Mouse (Mus musculus) heart, embryonic 15.5 days (tissue): Measurements from ENCODE around the gene Nfia. TPM values are rescaled to one million over a fixed set of nuclear protein-coding genes. Genes with fewer than 3 reads are reported as not detected.

Source experiments
- ATAC-seq: fragments of 200-750 bp; cut with Nextera tagmentation; replicated peaks from 2 replicates; pipeline ENCODE4 v1.8.0; 2017; ENCODE audit warnings: low read depth, moderate TSS enrichment; ENCODE audit not compliant: insufficient number of reproducible peaks, insufficient read depth, low FRiP score
- H3K27ac ChIP-seq: fragments of 300-500 bp; sonication (generic); 2 replicates; pipeline ENCODE4 v1.5.1; 2015; ENCODE audit warnings: mild to moderate bottlenecking, inconsistent platforms
- H3K27me3 ChIP-seq: fragments of 300-500 bp; sonication (generic); 2 replicates; pipeline ENCODE4 v1.6.1; 2015; ENCODE audit warnings: inconsistent platforms
- H3K36me3 ChIP-seq: fragments of 300-500 bp; sonication (generic); 2 replicates; pipeline ENCODE4 v1.6.1; 2015; ENCODE audit warnings: mild to moderate bottlenecking, inconsistent platforms
- H3K4me1 ChIP-seq: fragments of 300-500 bp; sonication (generic); replicated peaks from 2 replicates; pipeline ENCODE4 v1.6.1; 2015; ENCODE audit warnings: inconsistent platforms
- H3K4me2 ChIP-seq: fragments of 300-500 bp; sonication (generic); 2 replicates; pipeline ENCODE4 v1.6.1; 2015; ENCODE audit warnings: inconsistent platforms, mild to moderate bottlenecking, moderate library complexity
- H3K4me3 ChIP-seq: fragments of 300-500 bp; sonication (generic); 2 replicates; pipeline ENCODE4 v1.5.1; 2015; ENCODE audit warnings: mild to moderate bottlenecking, inconsistent platforms
- H3K9ac ChIP-seq: fragments of 300-500 bp; sonication (generic); 2 replicates; pipeline ENCODE4 v1.6.1; 2015; ENCODE audit warnings: mild to moderate bottlenecking, inconsistent platforms
- H3K9me3 ChIP-seq: fragments of 300-500 bp; sonication (generic); replicated peaks from 2 replicates; pipeline ENCODE4 v1.6.1; 2016; ENCODE audit warnings: inconsistent platforms
- WGBS: fragments of 180-500 bp; shearing (Covaris S2); methylation state at CpG from one replicate; pipeline ENCODE4 v1.1.7; 2015; ENCODE audit warnings: mixed read lengths; 5-methylcytosine and 5-hydroxymethylcytosine counted together
- polyA plus RNA-seq: library from polyadenylated mRNA; unstranded; fragments of >200 nt; fragmentation: Nextera tagmentation; extraction: Ambion mirVana; gene quantifications from 2 replicates; pipeline ENCODE4 v1.2.1, GENCODE M21; 2015

The Nfia gene
- polyA plus RNA-seq, 1 experiment from 2014 or later, result 47.9 TPM

DNA sequence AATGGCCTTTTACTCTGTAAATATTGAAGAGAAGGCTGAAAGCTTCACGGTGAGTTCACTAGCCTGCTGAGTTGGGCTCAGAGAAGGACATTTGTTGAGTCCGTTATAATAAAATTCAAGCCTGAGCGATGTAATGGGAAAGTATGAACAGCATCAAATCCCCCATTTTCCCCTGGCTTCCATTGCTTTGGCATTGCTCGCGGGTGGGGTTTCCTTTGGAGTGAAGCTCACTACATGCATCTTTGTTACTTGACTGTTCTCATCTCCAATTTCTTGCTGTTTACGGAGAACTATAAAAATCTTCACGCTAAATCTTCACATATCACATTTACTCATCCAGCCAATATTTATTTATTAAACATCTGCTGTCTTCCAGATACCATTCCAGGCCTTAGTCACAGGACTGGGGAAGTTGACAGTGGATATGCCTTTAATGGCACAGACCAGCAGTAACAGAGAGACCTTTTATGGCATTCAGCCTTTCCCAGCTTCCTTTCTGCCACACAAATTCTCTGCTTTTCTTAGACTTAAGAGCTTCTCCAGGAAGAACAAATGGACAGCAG, 196.3 kb downstream of the Nfia start:
- Histone ChIP-seq H3K36me3 (no peaks in the 10 kb centered on the region), H3K9me3 (no peaks in the 10 kb centered on the region), H3K27me3 (no peaks in the 10 kb centered on the region), H3K9ac (no peak overlapping the region), H3K4me1 (peaks cover 15% of the 10 kb centered on the region), H3K4me2 (no peak overlapping the region), H3K4me3 (no peak overlapping the region), H3K27ac (peak overlapping the region; percentile 24)
- no peak for ATAC-seq
- WGBS, result 80% methylated on average over 7 of the region's 7 CpGs

DNA sequence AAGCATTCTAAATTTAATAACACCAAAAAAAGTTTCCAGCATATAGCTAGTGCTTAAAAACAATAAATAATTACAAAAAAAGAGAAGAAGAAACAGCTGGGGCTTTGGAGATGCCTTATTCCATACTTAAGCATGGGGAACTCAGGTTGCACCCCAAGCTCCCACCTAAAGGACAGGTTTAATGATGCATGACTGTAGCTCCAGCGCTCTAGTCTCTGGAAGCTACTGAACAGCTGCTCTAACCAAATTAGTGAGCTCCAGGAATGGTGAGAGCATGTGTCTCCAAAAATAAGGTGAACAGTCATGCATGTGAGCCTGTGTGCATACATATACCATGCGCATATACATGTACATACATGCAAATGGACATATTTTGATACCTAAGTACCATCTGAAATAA, 200.5 kb downstream of the Nfia start:
- Histone ChIP-seq H3K36me3 (no peaks in the 10 kb centered on the region), H3K9ac (no peak overlapping the region), H3K9me3 (no peaks in the 10 kb centered on the region), H3K4me3 (no peak overlapping the region), H3K27me3 (no peaks in the 10 kb centered on the region), H3K27ac (peak overlapping the region; percentile 72), H3K4me1 (peaks cover 5% of the 10 kb centered on the region), H3K4me2 (no peak overlapping the region)
- 92% methylated on average over 2 of the region's 2 CpGs for WGBS
- ATAC-seq, result no peak

- no peak overlapping the region for H3K4me3 ChIP-seq
- peaks cover 5% of the 10 kb centered on the region for H3K4me1 ChIP-seq
- H3K27ac ChIP-seq, result peak overlapping the region; percentile 71
- no peak overlapping the region for H3K9ac ChIP-seq
- ATAC-seq, result peak; percentile 53; the same call in 1 of the 2 replicates
- H3K27me3 ChIP-seq, result no peaks in the 10 kb centered on the region
- no peak overlapping the region for H3K4me2 ChIP-seq
- no peaks in the 10 kb centered on the region for H3K9me3 ChIP-seq
- no peaks in the 10 kb centered on the region for H3K36me3 ChIP-seq
- WGBS, result 48% methylated on average over 6 of the region's 6 CpGs
Measured at GRCm38 (mm10) chr4:97974037-97974436, 201.5 kb downstream of the Nfia start.

DNA sequence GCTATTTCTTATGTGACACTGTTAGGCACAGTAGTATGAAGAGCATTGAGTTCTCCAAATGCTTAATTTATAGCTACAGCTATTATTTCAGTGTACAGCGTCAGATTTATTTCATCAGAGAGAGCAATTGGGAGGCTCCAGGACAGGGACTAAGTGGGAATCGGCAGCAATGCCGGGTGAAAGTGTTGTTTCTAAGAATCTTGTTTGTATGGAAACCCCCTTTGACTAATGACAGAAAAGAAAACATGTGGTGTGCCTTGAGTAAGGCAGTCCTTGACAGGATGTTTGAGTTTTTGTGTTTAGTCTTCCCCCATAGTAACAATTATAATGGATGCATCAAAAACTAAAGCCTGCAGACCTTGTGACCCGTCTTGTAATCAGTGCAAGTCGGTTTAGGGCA, 204.4 kb downstream of the Nfia start:
- H3K4me1 ChIP-seq, result peaks cover 5% of the 10 kb centered on the region
- H3K4me2 ChIP-seq, result no peak overlapping the region
- H3K9me3 ChIP-seq, result no peaks in the 10 kb centered on the region
- no peak overlapping the region for H3K27ac ChIP-seq
- no peak overlapping the region for H3K4me3 ChIP-seq
- ATAC-seq, result no peak
- no peaks in the 10 kb centered on the region for H3K27me3 ChIP-seq
- WGBS, result 62% methylated on average over 5 of the region's 5 CpGs
- no peaks in the 10 kb centered on the region for H3K36me3 ChIP-seq
- no peak overlapping the region for H3K9ac ChIP-seq

- 86% methylated on average over 2 of the region's 2 CpGs for WGBS
- Histone ChIP-seq H3K4me1 (peaks cover 27% of the 10 kb centered on the region), H3K27ac (no peak overlapping the region)
Measured at GRCm38 (mm10) chr4:97984361-97984760, 211.8 kb downstream of the Nfia start.

DNA sequence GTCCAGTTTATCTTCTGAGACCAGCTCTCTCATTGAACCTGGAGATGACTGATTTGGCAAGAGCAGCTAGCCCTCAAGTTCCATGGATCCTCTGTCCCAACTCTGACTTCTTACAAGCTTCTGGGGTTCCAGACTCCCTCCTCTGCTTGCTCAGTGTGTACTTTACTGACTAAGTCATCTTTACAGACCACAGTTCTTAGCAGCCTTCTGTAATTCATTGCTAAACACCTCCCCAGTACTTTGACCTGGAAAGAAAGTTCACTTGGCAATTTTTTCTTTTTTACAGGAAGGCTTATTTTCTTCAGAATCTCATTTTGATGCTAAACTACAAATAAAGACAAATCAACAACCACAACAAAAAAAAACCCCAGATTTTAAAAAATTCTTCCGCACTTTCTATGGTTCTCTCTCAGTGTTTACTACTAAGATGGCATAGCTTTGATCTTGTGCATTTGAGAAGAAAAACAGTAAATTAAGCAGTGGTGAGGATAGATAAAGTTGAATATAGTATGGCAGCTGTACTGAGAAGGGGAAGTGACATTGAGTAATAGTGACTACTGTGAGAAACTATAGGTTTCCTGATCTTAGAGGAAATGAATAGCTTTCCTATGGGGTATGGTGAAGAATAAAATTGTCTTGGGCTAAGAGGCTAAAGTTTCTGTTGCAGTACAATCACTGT, 213.7 kb downstream of the Nfia start:
- WGBS, result 94% methylated on average over 1 of the region's 1 CpGs
- Histone ChIP-seq H3K27ac (peak overlapping the region; percentile 39), H3K4me1 (peaks cover 37% of the 10 kb centered on the region), H3K4me2 (no peak overlapping the region), H3K4me3 (no peak overlapping the region), H3K36me3 (0 out of 2 replicates have a peak, but pooled peaks cover 4% of the 10 kb centered on the region), H3K9ac (no peak overlapping the region), H3K9me3 (no peaks in the 10 kb centered on the region), H3K27me3 (no peaks in the 10 kb centered on the region)
- ATAC-seq, result no peak

More at GRCm38 (mm10) chr4:97984361-97984760, 211.8 kb downstream of the Nfia start:
- no peak overlapping the region for H3K4me2 ChIP-seq
- H3K9me3 ChIP-seq, result no peaks in the 10 kb centered on the region
- no peaks in the 10 kb centered on the region for H3K27me3 ChIP-seq
- H3K36me3 ChIP-seq, result 0 out of 2 replicates have a peak, but pooled peaks cover 4% of the 10 kb centered on the region
- no peak overlapping the region for H3K4me3 ChIP-seq
- no peak overlapping the region for H3K9ac ChIP-seq
- no peak for ATAC-seq

DNA sequence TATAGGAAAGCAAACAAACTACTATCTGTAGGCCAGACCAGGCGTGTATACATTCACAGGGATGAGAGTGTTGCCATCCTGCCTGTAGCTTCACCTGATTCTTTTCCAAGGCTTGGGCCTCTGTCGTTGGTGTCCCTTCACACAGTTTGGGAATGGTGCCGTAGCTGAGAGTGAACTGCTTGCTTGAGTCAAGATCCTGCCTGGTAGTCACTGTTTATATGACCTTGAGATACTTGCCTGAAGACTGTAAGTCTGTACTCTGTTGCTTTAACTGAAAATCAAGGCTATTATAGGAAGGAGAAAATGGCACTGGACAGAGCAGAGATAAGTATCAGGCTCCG, 214.2 kb downstream of the Nfia start:
- Histone ChIP-seq H3K4me2 (no peak overlapping the region), H3K36me3 (0 out of 2 replicates have a peak, but pooled peaks cover 4% of the 10 kb centered on the region), H3K27me3 (no peaks in the 10 kb centered on the region), H3K27ac (peak overlapping the region; percentile 39), H3K9me3 (no peaks in the 10 kb centered on the region), H3K4me1 (peaks cover 40% of the 10 kb centered on the region), H3K4me3 (no peak overlapping the region), H3K9ac (no peak overlapping the region)
- 59% methylated on average over 4 of the region's 4 CpGs for WGBS
- no peak for ATAC-seq

DNA sequence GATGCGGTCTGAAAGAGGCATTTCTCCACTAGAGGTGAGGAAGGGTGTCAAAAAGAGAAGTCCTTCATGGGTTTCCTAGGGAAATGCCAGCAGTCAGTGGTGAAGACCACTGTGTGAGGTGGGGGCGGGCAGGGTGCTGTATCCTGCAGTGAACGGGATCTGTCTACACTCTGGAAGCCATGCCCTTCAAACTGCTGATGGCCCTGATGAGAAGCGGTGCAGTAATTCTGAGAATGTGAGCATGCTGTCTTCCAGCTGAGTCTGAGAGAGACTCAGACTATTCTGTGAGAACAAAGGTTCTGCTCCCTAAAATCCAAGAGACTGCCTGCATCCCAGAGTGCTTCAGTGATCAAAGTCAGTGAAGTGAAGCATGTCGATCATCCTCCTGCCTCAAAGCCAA, 216.2 kb downstream of the Nfia start:
- no peak for ATAC-seq
- Histone ChIP-seq H3K4me2 (no peak overlapping the region), H3K27me3 (no peaks in the 10 kb centered on the region), H3K27ac (peak overlapping the region; percentile 39), H3K4me3 (no peak overlapping the region), H3K4me1 (peaks cover 40% of the 10 kb centered on the region), H3K9ac (no peak overlapping the region), H3K36me3 (no peaks in the 10 kb centered on the region), H3K9me3 (no peaks in the 10 kb centered on the region)
- 38% methylated on average over 5 of the region's 5 CpGs for WGBS

DNA sequence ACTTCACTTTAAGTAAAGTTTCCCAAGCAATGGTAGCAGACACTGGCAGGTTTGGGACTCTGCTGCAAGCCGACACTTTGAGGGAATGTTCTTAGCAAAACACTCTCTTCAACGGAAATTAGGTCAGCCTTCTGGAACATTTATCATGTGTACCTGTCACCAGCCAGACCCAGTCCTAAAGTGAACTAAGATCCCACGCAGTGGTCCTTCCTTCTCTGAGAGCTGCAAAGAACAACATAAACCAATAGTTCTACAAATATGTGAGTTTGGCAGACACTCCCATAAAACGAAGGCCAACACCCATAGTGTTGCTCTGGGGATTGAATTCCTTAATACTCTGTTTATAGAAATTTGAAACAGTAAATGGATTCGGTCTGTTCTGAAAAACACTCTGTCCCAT, 217.9 kb downstream of the Nfia start:
- WGBS, result 26% methylated on average over 5 of the region's 5 CpGs

GRCm38 (mm10) chr4:97991395-97991794, 218.9 kb downstream of the Nfia start:
- H3K4me3 ChIP-seq, result no peak overlapping the region
- H3K27me3 ChIP-seq, result no peaks in the 10 kb centered on the region
- no peaks in the 10 kb centered on the region for H3K9me3 ChIP-seq
- no peak overlapping the region for H3K9ac ChIP-seq
- peaks cover 43% of the 10 kb centered on the region for H3K4me1 ChIP-seq
- no peak overlapping the region for H3K4me2 ChIP-seq
- no peak for ATAC-seq
- WGBS, result 58% methylated on average over 11 of the region's 11 CpGs
- peak overlapping the region; percentile 64 for H3K27ac ChIP-seq
- no peaks in the 10 kb centered on the region for H3K36me3 ChIP-seq

More for the DNA sequence above, 217.9 kb downstream of the Nfia start:
- Histone ChIP-seq H3K4me3 (no peak overlapping the region), H3K4me1 (peaks cover 40% of the 10 kb centered on the region), H3K9me3 (no peaks in the 10 kb centered on the region), H3K27me3 (no peaks in the 10 kb centered on the region), H3K27ac (peak overlapping the region; percentile 64), H3K9ac (no peak overlapping the region), H3K36me3 (no peaks in the 10 kb centered on the region), H3K4me2 (no peak overlapping the region)
- ATAC-seq, result peak; percentile 74

GRCm38 (mm10) chr4:97991880-97992279, 219.3 kb downstream of the Nfia start:
- Histone ChIP-seq H3K27me3 (no peaks in the 10 kb centered on the region), H3K36me3 (no peaks in the 10 kb centered on the region), H3K4me3 (no peak overlapping the region), H3K27ac (no peak overlapping the region), H3K9ac (no peak overlapping the region), H3K9me3 (no peaks in the 10 kb centered on the region), H3K4me2 (no peak overlapping the region), H3K4me1 (peaks cover 42% of the 10 kb centered on the region)
- 60% methylated on average over 3 of the region's 3 CpGs for WGBS
- no peak for ATAC-seq
